Mouse (Mus musculus): ENCODE data around the gene Pde6d. TPM values are rescaled to one million over a fixed set of nuclear protein-coding genes. Genes with fewer than 3 reads are reported as not detected.
A peak's percentile ranks its signal among the peaks of the same experiment; 100 is the strongest.

The Pde6d gene
- total RNA-seq, 2 experiments from 2014 or later, result 49.0 to 54.7 TPM

DNA sequence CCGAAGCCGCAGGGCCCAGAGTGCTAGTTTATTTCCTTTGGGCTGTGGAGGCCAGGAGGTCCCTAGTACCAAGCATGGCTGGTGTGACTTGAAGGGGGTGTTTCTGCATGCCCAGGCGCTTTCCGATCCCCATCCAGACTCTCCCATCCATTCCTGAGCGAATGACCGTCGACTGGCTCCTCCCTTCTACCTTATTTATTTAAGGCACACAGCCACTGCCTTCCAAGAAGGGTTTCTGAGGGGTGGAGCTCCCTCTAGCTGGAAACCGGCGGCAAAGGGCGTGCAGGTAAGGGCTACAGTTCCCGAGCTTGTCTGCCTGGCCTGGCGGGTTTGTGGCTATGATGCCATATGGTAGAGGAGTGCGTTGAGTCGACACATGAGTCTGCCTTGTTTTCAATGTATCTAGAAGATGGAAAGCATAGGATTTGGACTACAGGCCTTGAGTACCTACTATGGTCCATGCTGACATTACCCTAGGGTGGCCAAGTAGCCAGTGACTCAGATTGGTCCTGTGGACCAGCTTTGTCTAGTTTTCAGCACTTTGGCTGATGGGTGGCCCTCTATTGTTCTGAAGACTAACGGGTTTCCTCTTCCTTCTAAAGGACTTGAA lies 53.8 kb downstream of the Pde6d start:
- peak overlapping the region; percentile 93 for H3K4me3 ChIP-seq
- H3K27ac ChIP-seq, result peak overlapping the region; percentile 94
- DNase-seq (ENCODE audit: low spot score in 2 of 2), result no peak
- no peak; the same call in none of the 2 replicates for TF ChIP-seq CTCF (conservative IDR thresholded peaks at IDR 0.05)

DNA sequence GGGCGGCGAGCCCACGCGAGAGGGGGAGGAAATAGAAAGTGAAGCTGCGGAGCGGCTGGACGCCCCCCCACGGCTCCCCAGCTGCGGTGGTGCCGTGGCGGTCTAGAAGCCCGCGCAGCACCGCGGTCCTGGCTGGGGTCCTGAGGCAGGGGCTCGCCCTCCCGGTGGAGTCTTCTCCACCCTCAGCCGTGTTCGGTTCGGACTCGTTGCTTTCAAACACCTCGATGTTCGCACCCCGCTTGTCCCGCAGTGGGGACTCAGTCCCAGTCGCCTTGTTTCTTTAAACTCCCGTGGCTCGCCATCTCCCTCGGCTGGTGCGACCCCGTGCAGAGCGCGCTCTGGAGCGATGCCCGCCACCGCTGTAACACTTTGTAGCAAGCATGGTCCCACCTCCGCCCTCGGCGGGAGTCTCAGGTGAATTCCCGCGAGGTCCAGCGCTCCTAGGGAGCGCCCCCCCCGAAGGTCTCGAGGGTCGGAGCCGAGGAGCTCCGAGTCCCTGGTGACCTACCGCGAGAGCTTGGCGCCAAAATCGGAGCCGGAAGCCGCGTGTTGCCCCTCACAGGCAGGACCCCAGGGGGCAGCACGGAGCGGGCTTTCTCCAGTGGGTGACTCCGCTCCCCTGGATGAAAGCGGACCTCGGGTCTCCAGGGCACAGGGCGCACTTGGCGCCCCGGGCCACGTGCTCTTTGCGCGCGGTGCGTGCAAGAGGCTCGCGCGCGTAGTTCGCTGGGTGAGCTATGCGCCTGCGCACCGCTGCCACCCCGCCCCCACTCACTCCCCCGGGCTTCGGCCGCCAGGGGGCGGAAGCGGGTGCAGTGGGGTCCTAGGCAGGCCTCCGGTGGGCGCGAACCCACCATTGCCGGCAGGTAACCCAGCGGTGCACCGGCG lies 54.6 kb downstream of the Pde6d start:
- Histone ChIP-seq H3K4me3 (peak overlapping the region; percentile 93), H3K27ac (peak overlapping the region; percentile 94)
- DNase-seq (ENCODE audit: low spot score in 2 of 2), result peak; percentile 92 to 97
- peak; percentile 91 for TF ChIP-seq CTCF (conservative IDR thresholded peaks at IDR 0.05)

DNA sequence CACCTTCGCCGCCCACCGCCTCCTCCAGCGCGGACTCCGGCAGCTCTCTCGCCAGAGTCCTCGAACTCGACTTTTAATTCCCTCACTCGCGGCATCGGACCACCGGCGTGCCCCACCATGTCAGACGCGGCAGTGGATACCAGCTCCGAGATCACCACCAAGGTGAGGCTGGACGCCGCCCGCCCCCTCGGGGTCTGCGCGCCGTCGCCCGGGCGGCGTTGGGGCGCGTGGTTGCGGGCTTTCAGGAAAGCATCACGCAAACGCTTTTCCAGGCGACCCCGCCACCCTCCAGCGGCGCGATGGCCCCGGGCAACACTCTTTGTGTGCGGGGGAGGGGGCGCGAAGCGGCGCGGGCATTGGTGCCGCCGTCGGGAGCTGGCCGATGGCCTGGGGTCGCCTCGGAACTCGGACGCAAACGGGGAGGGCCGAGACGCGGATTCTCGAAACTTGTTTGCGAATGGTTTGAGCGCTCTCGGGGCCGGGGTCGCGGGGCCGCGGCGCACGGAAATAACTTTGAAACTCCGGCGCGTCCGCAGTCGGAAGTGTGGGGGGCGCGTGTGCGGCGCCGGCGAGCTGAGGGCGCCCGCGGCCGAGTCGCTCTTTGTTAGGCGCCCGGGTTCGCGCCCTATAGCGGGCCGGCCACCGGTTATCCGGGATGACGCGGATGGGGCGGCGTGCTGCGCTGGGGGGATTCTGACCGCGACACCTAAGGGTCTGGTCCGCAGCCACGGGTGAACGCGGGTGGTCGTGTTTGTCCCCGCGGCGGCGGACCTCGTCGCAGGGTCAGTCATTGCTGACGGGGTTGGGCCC lies 55.4 kb downstream of the Pde6d start:
- Histone ChIP-seq H3K4me3 (peak overlapping the region; percentile 93), H3K27ac (peak overlapping the region; percentile 94)
- peak in 1 of 2 experiments; percentile 41 for DNase-seq (ENCODE audit: low spot score in 2 of 2)
- TF ChIP-seq CTCF (conservative IDR thresholded peaks at IDR 0.05), result no peak

DNA sequence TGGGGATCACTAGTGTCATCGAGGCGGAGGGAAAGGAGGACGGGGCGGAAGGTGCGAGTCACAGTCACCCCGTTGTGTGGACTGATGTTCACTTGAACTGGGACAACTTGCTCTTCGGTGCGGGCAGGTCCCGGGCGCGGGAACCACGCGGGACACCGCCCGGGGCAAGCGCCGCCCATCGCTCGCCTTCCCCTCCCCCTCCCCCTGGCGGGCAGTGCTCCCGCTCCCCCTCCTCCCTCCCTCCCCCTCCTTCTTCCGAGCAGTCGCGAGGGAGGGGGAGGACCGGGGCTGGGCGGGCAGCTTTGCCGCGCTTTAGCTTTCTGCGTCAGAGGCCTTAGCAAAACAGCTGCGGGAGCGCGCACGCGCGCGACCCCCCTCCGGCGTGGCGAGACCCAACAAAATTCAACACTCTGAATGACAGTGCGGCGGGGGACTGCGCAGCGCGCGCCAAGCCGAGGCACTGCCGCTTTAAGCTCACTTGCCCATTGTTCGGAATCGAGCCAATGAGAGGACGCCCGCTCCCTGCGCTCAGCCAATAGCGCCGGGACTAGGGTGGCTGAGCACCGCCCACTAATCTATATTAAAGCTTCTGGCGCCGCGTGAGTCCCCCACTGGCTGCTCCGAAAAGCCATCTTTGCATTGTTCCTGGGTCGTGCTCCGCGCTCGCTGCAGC lies 56.2 kb downstream of the Pde6d start, which contains the start of gene Ptma:
Ptma (plus strand) TSS at position 611 of the 673 bp plus-strand sequence.
- DNase-seq (ENCODE audit: low spot score in 2 of 2), result peak; percentile 99 to 100
- H3K4me3 ChIP-seq, result peak within 1 kb of the TSS; percentile 93
- H3K27ac ChIP-seq, result peak within 1 kb of the TSS; percentile 99
- no peak for TF ChIP-seq CTCF (conservative IDR thresholded peaks at IDR 0.05)

DNA sequence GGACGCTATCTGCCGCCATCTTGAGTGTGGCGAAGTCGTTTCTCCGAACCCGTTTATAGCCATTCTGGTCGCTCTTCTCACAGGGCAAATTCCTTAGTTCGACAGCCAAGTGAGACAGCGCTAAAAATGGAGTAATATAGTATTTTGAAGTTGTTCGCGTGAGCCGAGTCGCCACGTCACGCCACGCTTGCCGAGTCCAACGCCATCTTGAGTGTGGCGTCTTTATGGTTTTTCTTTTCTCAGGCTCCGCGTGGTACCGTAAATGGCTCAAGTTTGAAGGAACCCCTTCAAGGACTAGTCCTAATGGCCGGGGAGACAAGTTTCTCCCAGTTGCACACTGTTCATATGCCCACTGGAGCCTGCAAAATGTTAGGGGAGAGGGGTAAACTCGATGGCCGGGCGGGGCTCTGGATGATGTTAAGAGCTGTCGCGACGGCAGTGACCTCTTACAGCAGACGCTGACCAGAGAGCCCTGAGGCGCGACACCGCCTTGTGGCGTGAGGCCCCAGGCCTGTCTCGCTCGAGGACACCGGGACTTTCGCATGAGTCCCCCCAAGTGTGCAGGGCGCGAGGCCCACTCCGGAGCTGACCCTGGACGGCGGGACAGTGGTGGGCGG lies 56.8 kb downstream of the Pde6d start:
- peak in 1 of 2 experiments; percentile 54 for DNase-seq (ENCODE audit: low spot score in 2 of 2)
- TF ChIP-seq CTCF (conservative IDR thresholded peaks at IDR 0.05), result no peak; the same call in none of the 2 replicates
- Histone ChIP-seq H3K4me3 (peak overlapping the region; percentile 62), H3K27ac (peak overlapping the region; percentile 99)

DNA sequence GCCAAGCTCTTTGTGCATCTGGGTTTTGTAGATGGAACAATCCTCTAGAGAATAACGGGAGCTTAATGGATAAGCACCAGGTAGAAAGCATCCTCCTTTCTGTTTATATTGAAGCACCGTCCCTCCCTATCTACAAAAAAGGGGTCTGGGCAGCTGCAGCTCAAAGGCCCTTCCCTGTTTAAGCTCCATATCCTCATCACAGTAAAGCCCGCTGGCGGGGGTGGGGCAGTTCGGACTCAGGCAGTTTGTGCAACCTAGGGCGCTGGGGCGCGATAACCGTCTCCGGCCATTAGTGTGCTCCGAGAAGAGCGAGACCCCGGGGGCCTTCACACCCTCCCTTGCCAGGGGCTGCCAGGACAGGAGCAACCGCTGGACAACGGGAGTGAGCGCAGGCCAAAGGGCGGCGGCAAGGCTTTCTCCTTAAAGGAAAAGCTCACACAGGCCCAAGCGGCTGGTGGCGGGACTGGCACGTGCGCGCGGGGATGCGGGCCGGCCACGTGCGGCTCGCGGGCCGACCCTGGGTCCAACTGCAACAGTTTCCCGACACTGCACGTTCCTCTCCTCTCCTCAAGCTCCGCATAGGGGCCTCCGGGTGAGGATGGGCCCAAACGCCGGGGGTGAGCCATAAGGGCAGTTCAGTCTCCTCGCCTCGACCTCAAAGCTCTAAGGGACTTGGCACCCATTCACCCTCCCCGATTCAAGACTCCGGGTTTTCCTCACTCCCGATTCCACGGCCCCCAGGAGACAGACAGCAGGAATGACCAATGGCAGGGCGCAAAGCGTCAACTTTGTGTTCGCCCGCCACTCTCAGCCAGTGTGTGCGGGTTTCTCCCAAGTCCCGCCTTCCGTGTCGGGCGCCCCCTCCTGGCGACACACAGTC lies 57.6 kb downstream of the Pde6d start:
- TF ChIP-seq CTCF (conservative IDR thresholded peaks at IDR 0.05), result peak; percentile 92; the same call in 1 of the 2 replicates
- peak overlapping the region; percentile 62 for H3K4me3 ChIP-seq
- peak overlapping the region; percentile 99 for H3K27ac ChIP-seq
- peak; percentile 99 to 100 for DNase-seq (ENCODE audit: low spot score in 2 of 2)

DNA sequence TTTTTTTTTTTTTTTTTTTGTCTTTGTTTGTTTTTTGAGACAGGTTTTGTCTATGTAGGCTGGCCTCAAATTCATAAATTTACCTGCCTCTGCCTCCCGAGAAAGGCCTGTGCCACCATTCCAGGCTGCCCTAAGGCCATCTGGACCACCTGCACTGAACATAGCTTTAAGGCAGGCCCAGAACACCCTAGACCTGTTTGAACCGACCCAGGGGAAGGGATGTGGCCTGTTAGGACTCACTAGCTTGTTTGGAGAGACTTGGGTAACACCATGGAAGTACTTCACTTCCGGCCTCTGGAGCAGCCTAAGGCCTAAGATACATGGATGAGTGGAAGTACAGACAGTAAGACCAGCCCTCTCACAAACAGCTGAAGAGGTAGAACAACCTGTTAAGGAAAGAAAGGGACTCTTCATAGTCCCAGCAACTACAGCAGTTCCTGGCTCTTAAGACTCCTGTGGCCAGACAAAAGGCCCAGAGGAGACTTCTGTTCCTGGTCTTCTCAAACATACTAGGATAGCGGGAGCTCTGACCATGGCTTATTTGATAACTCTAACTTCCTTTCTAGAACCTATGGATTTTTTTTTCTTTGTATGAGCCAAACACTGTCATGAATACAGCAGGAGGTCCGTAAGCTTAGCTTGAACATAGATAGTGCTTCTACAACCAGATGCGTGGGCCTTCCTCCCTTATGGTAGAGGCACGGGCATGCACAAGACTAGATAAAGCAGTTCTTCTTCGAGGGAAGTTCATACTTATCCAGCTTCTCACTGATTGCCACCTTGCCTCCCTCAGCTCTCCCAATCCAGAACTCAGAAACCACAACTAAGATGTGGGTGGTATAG lies 58.4 kb downstream of the Pde6d start:
- no peak for DNase-seq (ENCODE audit: low spot score in 2 of 2)
- Histone ChIP-seq H3K27ac (peak overlapping the region; percentile 99), H3K4me3 (peak overlapping the region; percentile 62; the same call in 1 of the 2 replicates)
- TF ChIP-seq CTCF (conservative IDR thresholded peaks at IDR 0.05), result no peak

DNA sequence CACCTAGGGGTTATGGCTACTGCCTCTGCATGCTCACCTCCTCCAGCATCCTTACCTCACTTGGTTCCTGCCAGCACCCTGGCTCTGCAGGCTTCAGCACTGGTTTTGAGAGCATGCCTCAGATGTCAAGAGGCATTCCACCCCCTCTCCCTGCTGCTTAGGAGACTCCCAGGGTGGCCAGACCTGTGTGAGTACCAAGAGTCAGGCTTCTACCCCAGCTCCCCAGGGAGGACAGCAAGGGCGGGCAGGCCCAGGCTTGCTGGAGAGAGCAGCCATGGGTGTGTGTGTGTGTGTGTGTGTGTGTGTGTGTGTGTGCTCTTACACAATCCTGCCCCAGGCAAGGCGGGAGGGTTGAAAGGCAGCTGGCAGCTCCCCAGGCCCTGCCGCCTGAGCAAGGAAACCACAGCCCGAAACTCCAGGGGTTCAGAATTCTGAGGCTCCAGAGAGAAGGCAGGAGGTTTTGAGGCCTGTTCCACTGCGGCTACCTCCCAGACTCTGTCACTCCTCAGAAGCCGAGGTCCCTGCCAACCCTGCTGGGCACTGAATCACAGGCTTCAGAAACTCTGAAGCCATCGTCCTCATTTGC lies 60.0 kb downstream of the Pde6d start:
- DNase-seq (ENCODE audit: low spot score in 2 of 2), result no peak
- no peak for TF ChIP-seq CTCF (conservative IDR thresholded peaks at IDR 0.05)
- Histone ChIP-seq H3K4me3 (no peak overlapping the region), H3K27ac (peak overlapping the region; percentile 7)

DNA sequence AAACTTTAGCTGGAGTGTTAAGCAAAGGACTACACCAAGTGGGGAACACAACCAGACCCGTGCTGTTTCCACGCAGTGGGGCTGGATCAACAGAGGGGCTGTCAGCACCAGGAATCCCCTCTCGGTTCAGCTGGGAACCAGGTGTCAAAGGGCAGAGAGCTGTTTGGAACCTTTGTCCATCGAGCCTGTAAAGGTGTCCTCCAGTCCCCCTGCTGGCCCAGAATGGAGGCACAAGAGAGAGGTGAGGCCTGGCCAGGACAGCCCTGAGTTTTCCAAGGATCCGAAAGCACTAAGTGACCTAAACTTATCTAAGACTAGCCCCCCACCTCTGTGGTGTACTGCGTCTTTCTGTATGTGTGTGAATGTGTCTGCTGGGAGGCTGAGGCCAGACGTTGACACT lies 62.1 kb downstream of the Pde6d start:
- TF ChIP-seq CTCF (conservative IDR thresholded peaks at IDR 0.05), result peak; percentile 61
- DNase-seq (ENCODE audit: low spot score in 2 of 2), result no peak
- no peak overlapping the region for H3K27ac ChIP-seq
- H3K4me3 ChIP-seq, result no peak overlapping the region

DNA sequence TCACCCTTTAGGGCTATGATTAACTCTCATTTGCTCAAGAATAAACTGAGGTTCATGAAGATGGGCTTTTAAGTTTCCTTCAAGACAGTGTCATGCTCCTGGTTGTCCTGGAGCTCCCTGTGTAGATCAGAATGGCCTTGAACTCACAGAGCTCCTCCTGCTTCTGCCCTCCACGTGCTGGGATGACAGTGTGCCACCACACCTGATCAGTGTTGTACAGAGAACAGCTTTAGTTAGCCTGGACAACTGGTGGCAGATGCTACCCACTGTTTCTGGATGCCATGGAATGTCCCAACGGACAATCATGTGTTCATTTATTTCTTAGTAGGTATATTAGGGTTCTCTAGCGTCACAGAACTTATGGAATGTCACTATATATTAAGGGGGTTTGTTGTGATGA lies 65.4 kb downstream of the Pde6d start:
- no peak for DNase-seq (ENCODE audit: low spot score in 2 of 2)
- TF ChIP-seq CTCF (conservative IDR thresholded peaks at IDR 0.05), result no peak
- Histone ChIP-seq H3K4me3 (no peak overlapping the region), H3K27ac (no peak overlapping the region)

All from layer of hippocampus, adult 2 months (tissue).